Mouse (Mus musculus): ENCODE measurements at regions not wholly inside any gene's neighbourhood (a gene's known extent, or its start where the extent isn't known, plus 50 kb on each side); places are given as distances from the start of the nearest gene placed in this dataset.

DNA sequence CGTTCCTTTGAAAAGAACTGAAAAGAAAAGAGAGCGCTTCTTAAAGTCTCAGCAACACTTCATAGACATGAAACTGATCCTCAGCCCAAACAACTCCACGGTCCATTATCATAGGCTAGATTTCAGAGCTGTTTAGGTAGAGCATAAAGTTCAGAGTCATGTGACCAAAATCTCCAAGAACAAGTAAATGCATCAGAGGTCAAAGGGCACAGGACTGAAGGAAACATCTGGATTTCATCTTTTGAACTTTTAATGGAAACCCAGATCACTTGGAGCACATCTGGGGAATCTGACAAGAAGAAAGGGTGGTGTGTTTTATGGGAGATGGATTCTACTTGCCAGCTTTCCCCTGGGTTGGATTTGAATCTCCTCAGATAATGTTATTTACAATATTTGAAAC is 497.6 kb upstream of the Etaa1 start:
- H3K27ac ChIP-seq (ENCODE audit: low read depth) = no peak overlapping the region
- no peak overlapping the region for H3K4me2 ChIP-seq (ENCODE audit: low read depth, low read length)
- no peak for DNase-seq (ENCODE audit: low spot score)
- H3K27me3 ChIP-seq (ENCODE audit: control insufficient read depth, insufficient read depth, low read length) = no peaks in the 10 kb centered on the region
- H3K36me3 ChIP-seq (replicated peaks; ENCODE audit: control insufficient read depth, insufficient read depth, low read length) = no peaks in the 10 kb centered on the region
- 51% methylated on average over 3 of the region's 3 CpGs for WGBS
- H3K9me3 ChIP-seq (replicated peaks; ENCODE audit: control insufficient read depth, low read length) = no peaks in the 10 kb centered on the region
- no peaks in the 10 kb centered on the region for H3K4me1 ChIP-seq (ENCODE audit: control insufficient read depth, insufficient read depth)
- no peak overlapping the region for H3K9ac ChIP-seq (replicated peaks; ENCODE audit: low read depth, low read length)
- ATAC-seq (ENCODE audit: insufficient read depth, low read depth) = no peak
- TF ChIP-seq CTCF (IDR thresholded peaks at IDR 0.05; ENCODE audit: low read depth) = no peak
- TF ChIP-seq EP300 (IDR thresholded peaks at IDR 0.05; ENCODE audit: low read depth) = no peak
- no peak overlapping the region for H3K4me3 ChIP-seq (ENCODE audit: low read depth, low read length)

DNA sequence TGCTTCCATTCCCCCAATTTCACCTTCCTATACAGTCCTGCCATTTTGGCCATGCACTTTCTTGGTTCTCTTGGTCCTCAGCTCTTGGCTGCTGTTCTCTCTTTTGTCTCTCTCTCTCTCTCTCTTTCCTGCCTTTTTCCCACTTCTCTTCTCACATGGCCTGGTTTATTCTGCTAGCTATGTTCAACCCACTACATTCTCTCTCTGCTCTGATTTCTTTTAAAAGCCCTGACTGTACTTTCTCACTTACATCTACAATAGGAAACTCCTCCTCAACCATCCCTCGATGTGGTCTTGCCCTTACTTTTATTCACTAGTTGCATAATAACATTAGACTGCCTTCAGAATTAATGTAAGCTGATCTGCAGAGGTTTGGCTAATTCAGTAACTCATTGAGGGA is 495.2 kb upstream of the Etaa1 start:
- H3K9me3 ChIP-seq (replicated peaks; ENCODE audit: control insufficient read depth, low read length) = no peaks in the 10 kb centered on the region
- no peak overlapping the region for H3K4me2 ChIP-seq (ENCODE audit: low read depth, low read length)
- H3K36me3 ChIP-seq (replicated peaks; ENCODE audit: control insufficient read depth, insufficient read depth, low read length) = no peaks in the 10 kb centered on the region
- no peak overlapping the region for H3K27ac ChIP-seq (ENCODE audit: low read depth)
- no peak overlapping the region for H3K4me3 ChIP-seq (ENCODE audit: low read depth, low read length)
- no peaks in the 10 kb centered on the region for H3K27me3 ChIP-seq (ENCODE audit: control insufficient read depth, insufficient read depth, low read length)
- ATAC-seq (ENCODE audit: insufficient read depth, low read depth) = no peak
- DNase-seq (ENCODE audit: low spot score) = no peak
- TF ChIP-seq CTCF (IDR thresholded peaks at IDR 0.05; ENCODE audit: low read depth) = no peak
- no peak for TF ChIP-seq EP300 (IDR thresholded peaks at IDR 0.05; ENCODE audit: low read depth)
- no peak overlapping the region for H3K9ac ChIP-seq (replicated peaks; ENCODE audit: low read depth, low read length)
- WGBS = 57% methylated on average over 1 of the region's 1 CpGs
- no peaks in the 10 kb centered on the region for H3K4me1 ChIP-seq (ENCODE audit: control insufficient read depth, insufficient read depth)

DNA sequence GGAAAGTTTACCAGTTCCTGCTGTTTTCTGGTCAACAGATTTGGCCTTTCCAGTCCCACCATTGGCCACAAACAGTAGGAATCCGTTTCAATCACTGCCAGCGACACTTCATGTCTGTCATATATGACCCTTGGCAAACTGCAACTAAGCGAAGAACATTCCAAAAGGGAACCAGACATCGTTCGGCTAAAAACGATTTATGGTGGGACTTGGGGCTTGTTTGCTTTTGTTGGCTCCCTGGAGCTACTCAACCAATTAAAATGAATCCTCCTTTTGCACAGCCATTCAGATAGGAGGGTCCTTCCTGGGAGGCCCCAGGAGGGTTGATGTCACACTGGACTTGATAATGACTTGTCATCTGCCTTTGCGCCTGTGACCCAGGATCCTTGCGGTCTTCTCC is 490.9 kb upstream of the Etaa1 start:
- Histone ChIP-seq H3K27me3 (ENCODE audit: control insufficient read depth, insufficient read depth, low read length) (no peaks in the 10 kb centered on the region), H3K9me3 (replicated peaks; ENCODE audit: control insufficient read depth, low read length) (no peaks in the 10 kb centered on the region), H3K27ac (ENCODE audit: low read depth) (no peak overlapping the region), H3K4me1 (ENCODE audit: control insufficient read depth, insufficient read depth) (no peaks in the 10 kb centered on the region), H3K4me2 (ENCODE audit: low read depth, low read length) (no peak overlapping the region), H3K9ac (replicated peaks; ENCODE audit: low read depth, low read length) (no peak overlapping the region), H3K4me3 (ENCODE audit: low read depth, low read length) (no peak overlapping the region), H3K36me3 (replicated peaks; ENCODE audit: control insufficient read depth, insufficient read depth, low read length) (no peaks in the 10 kb centered on the region)
- ATAC-seq (ENCODE audit: insufficient read depth, low read depth) (no peak), DNase-seq (ENCODE audit: low spot score) (no peak)
- no peak for TF ChIP-seq CTCF (IDR thresholded peaks at IDR 0.05; ENCODE audit: low read depth)
- no peak for TF ChIP-seq EP300 (IDR thresholded peaks at IDR 0.05; ENCODE audit: low read depth)
- 72% methylated on average over 8 of the region's 8 CpGs for WGBS

DNA sequence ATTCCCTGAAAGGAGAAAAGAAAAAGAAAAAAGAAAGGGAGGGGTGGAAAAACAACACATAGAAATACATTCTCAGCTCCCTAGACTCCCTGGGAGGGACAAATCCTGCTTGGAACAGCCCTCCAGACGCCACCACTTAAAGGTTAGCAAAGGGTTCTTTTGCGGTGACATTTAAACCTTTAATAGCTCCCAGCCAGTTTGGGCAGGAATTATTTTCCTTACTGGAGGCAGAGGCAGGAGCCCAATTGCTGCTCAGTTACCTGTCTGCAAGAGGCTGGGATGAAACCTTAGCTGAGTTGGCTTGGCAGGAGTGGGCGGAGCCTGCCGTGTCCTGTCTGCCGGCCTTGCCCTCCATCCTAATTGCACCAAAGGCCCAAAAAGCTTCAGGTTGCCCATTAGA is 490.4 kb upstream of the Etaa1 start:
- H3K4me1 ChIP-seq (ENCODE audit: control insufficient read depth, insufficient read depth) = no peaks in the 10 kb centered on the region
- H3K36me3 ChIP-seq (replicated peaks; ENCODE audit: control insufficient read depth, insufficient read depth, low read length) = no peaks in the 10 kb centered on the region
- no peak for DNase-seq (ENCODE audit: low spot score)
- no peak for TF ChIP-seq CTCF (IDR thresholded peaks at IDR 0.05; ENCODE audit: low read depth)
- no peak for TF ChIP-seq EP300 (IDR thresholded peaks at IDR 0.05; ENCODE audit: low read depth)
- no peak overlapping the region for H3K4me2 ChIP-seq (ENCODE audit: low read depth, low read length)
- H3K9ac ChIP-seq (replicated peaks; ENCODE audit: low read depth, low read length) = no peak overlapping the region
- WGBS = 58% methylated on average over 5 of the region's 5 CpGs
- H3K27me3 ChIP-seq (ENCODE audit: control insufficient read depth, insufficient read depth, low read length) = no peaks in the 10 kb centered on the region
- H3K4me3 ChIP-seq (ENCODE audit: low read depth, low read length) = no peak overlapping the region
- H3K9me3 ChIP-seq (replicated peaks; ENCODE audit: control insufficient read depth, low read length) = no peaks in the 10 kb centered on the region
- ATAC-seq (ENCODE audit: insufficient read depth, low read depth) = no peak
- no peak overlapping the region for H3K27ac ChIP-seq (ENCODE audit: low read depth)

- Histone ChIP-seq H3K4me2 (ENCODE audit: low read depth, low read length) (no peak overlapping the region), H3K27me3 (ENCODE audit: control insufficient read depth, insufficient read depth, low read length) (no peaks in the 10 kb centered on the region), H3K9ac (replicated peaks; ENCODE audit: low read depth, low read length) (no peak overlapping the region), H3K9me3 (replicated peaks; ENCODE audit: control insufficient read depth, low read length) (no peaks in the 10 kb centered on the region), H3K27ac (ENCODE audit: low read depth) (no peak overlapping the region), H3K4me3 (ENCODE audit: low read depth, low read length) (no peak overlapping the region), H3K4me1 (ENCODE audit: control insufficient read depth, insufficient read depth) (no peaks in the 10 kb centered on the region), H3K36me3 (replicated peaks; ENCODE audit: control insufficient read depth, insufficient read depth, low read length) (no peaks in the 10 kb centered on the region)
- 86% methylated on average over 2 of the region's 2 CpGs for WGBS
- no peak for TF ChIP-seq EP300 (IDR thresholded peaks at IDR 0.05; ENCODE audit: low read depth)
- no peak for TF ChIP-seq CTCF (IDR thresholded peaks at IDR 0.05; ENCODE audit: low read depth)
- ATAC-seq (ENCODE audit: insufficient read depth, low read depth) = no peak
- DNase-seq (ENCODE audit: low spot score) = no peak
Measured at GRCm38 (mm10) chr11:18443156-18443555, 489.5 kb upstream of the Etaa1 start.

GRCm38 (mm10) chr11:18437834-18438611 is 484.3 kb upstream of the Etaa1 start:
- Histone ChIP-seq H3K4me2 (ENCODE audit: low read depth, low read length) (no peak overlapping the region), H3K27me3 (ENCODE audit: control insufficient read depth, insufficient read depth, low read length) (no peaks in the 10 kb centered on the region), H3K9me3 (replicated peaks; ENCODE audit: control insufficient read depth, low read length) (no peaks in the 10 kb centered on the region), H3K4me1 (ENCODE audit: control insufficient read depth, insufficient read depth) (no peaks in the 10 kb centered on the region), H3K4me3 (ENCODE audit: low read depth, low read length) (no peak overlapping the region), H3K27ac (ENCODE audit: low read depth) (no peak overlapping the region), H3K36me3 (replicated peaks; ENCODE audit: control insufficient read depth, insufficient read depth, low read length) (no peaks in the 10 kb centered on the region), H3K9ac (replicated peaks; ENCODE audit: low read depth, low read length) (no peak overlapping the region)
- ATAC-seq (ENCODE audit: insufficient read depth, low read depth) = no peak
- TF ChIP-seq CTCF (IDR thresholded peaks at IDR 0.05; ENCODE audit: low read depth) = no peak
- no peak for TF ChIP-seq EP300 (IDR thresholded peaks at IDR 0.05; ENCODE audit: low read depth)
- DNase-seq (ENCODE audit: low spot score) = no peak
- WGBS = 55% methylated on average over 6 of the region's 6 CpGs
